Mouse (Mus musculus) stomach, postnatal 0 days (tissue): ENCODE data around the gene Nell2. TPM values are rescaled to one million over a fixed set of nuclear protein-coding genes. Genes with fewer than 3 reads are reported as not detected.

Experiments used
- ATAC-seq: fragments of 200-750 bp; cut with Nextera tagmentation; 2 replicates; pipeline ENCODE4 v1.8.0; 2017; ENCODE audit not compliant: low FRiP score, low TSS enrichment
- DNase-seq: peaks from one replicate; pipeline ENCODE4 v3.0.0-alpha.2; 2016; ENCODE audit warnings: low spot score
- H3K27ac ChIP-seq: fragments of 300-500 bp; sonication (generic); replicated peaks from 2 replicates; pipeline ENCODE4 v1.5.1; 2014; ENCODE audit warnings: mild to moderate bottlenecking, control low read depth
- H3K27me3 ChIP-seq: fragments of 300-500 bp; sonication (generic); 2 replicates; pipeline ENCODE4 v1.6.1; 2014; ENCODE audit warnings: low read length; ENCODE audit not compliant: control insufficient read depth, insufficient read depth
- H3K36me3 ChIP-seq: fragments of 300-500 bp; sonication (generic); 2 replicates; pipeline ENCODE4 v1.6.1; 2014; ENCODE audit warnings: low read length, mixed read lengths; ENCODE audit not compliant: control insufficient read depth, insufficient read depth
- H3K4me1 ChIP-seq: fragments of 300-500 bp; sonication (generic); replicated peaks from 2 replicates; pipeline ENCODE4 v1.6.1; 2014; ENCODE audit warnings: antibody characterized with exemption; ENCODE audit not compliant: control insufficient read depth, insufficient read depth
- H3K4me2 ChIP-seq: fragments of 300-500 bp; sonication (generic); replicated peaks from 2 replicates; pipeline ENCODE4 v1.6.1; 2014; ENCODE audit warnings: low read depth, mild to moderate bottlenecking, control low read depth, moderate library complexity
- H3K4me3 ChIP-seq: fragments of 300-500 bp; sonication (generic); 2 replicates; pipeline ENCODE4 v1.5.1; 2014; ENCODE audit warnings: low read depth, low read length, control low read depth
- H3K9ac ChIP-seq: fragments of 300-500 bp; sonication (generic); 2 replicates; pipeline ENCODE4 v1.6.1; 2014; ENCODE audit warnings: mild to moderate bottlenecking, low read length, control low read depth, mixed read lengths
- H3K9me3 ChIP-seq: fragments of 300-500 bp; sonication (generic); 2 replicates; pipeline ENCODE4 v1.6.1; 2016; ENCODE audit warnings: low read length; ENCODE audit not compliant: control insufficient read depth
- CTCF ChIP-seq: IDR thresholded peaks from 2 replicates; pipeline ENCODE4 v1.5.1; 2016; ENCODE audit warnings: antibody characterized with exemption, low read depth, mild to moderate bottlenecking, moderate library complexity
- EP300 ChIP-seq: optimal IDR thresholded peaks from 2 replicates; pipeline ENCODE3; 2016; ENCODE audit warnings: antibody characterized with exemption
- WGBS: fragments of 180-500 bp; shearing (Covaris S2); extraction: QIAGEN DNeasy Blood & Tissue Kit; methylation state at CpG from one replicate; pipeline ENCODE4 v1.1.7; 2014; 5-methylcytosine and 5-hydroxymethylcytosine counted together
- polyA plus RNA-seq: library from polyadenylated mRNA; unstranded; fragments of >200 nt; fragmentation: Nextera tagmentation; extraction: Ambion mirVana; gene quantifications from 2 replicates; pipeline ENCODE4 v1.2.1, GENCODE M21; 2015

The Nell2 gene
- polyA plus RNA-seq, 1 experiment from 2014 or later, result 5.8 TPM

DNA sequence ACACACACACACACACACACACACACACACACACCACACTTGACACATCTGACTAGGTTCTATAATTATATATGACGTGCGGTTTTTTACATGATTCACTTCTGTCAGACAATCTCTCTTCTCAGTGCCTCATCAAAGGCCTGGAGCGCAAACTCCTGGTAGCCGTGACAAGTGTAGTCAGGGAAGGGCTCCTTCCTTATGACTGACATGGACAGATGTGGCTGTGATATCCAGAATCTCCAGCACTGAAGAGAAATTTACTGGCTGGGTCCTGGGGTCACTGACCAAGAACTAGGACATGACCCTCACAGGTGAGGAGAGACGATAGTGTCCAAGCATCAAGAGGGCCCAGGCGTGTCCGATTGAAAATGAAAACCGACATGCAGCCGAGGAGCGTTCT, 160.2 kb downstream of the Nell2 start:
- Histone ChIP-seq H3K27ac (no peak overlapping the region), H3K4me1 (no peaks in the 10 kb centered on the region), H3K9ac (no peak overlapping the region), H3K36me3 (no peaks in the 10 kb centered on the region), H3K27me3 (no peaks in the 10 kb centered on the region), H3K4me3 (no peak overlapping the region), H3K4me2 (no peak overlapping the region), H3K9me3 (no peaks in the 10 kb centered on the region)
- WGBS, result 90% methylated on average over 10 of the region's 10 CpGs
- ATAC-seq (no peak), DNase-seq (no peak)
- TF ChIP-seq EP300 (no peak), CTCF (no peak)

- H3K9me3 ChIP-seq, result no peaks in the 10 kb centered on the region
- 82% methylated on average over 3 of the region's 3 CpGs for WGBS
- DNase-seq (no peak), ATAC-seq (no peak)
- H3K36me3 ChIP-seq, result no peaks in the 10 kb centered on the region
- H3K27me3 ChIP-seq, result no peaks in the 10 kb centered on the region
- no peaks in the 10 kb centered on the region for H3K4me1 ChIP-seq
- no peak overlapping the region for H3K9ac ChIP-seq
- no peak overlapping the region for H3K4me2 ChIP-seq
- no peak overlapping the region for H3K27ac ChIP-seq
- TF ChIP-seq CTCF, result no peak
- TF ChIP-seq EP300, result no peak
- H3K4me3 ChIP-seq, result no peak overlapping the region
These were observed 161.9 kb downstream of the Nell2 start for GRCm38 (mm10) chr15:95366506-95366905.

DNA sequence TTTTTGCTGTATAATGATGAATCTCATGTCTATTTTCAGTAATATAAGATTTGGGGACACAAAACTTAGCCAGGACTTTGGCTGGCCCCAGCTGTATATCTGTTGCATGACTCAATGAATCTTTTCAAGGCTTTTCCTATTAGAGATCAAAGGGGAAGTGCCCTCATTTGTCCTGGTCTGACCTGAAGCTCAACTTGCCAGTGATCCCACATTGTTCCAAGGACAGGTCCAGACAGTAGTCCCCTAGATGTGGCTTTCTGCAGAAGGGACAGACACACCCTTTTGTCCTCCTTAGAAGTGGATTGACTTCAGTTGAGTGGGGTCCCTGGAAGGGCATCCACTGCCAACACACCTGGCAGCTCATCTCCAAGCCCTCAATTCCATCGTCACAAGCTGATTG, 173.6 kb downstream of the Nell2 start:
- Histone ChIP-seq H3K4me2 (no peak overlapping the region), H3K4me3 (no peak overlapping the region), H3K36me3 (no peaks in the 10 kb centered on the region), H3K27me3 (no peaks in the 10 kb centered on the region), H3K4me1 (no peaks in the 10 kb centered on the region), H3K27ac (no peak overlapping the region), H3K9ac (no peak overlapping the region), H3K9me3 (no peaks in the 10 kb centered on the region)
- 60% methylated on average over 1 of the region's 1 CpGs for WGBS
- ATAC-seq (no peak), DNase-seq (no peak)
- TF ChIP-seq EP300, result no peak
- no peak for TF ChIP-seq CTCF

DNA sequence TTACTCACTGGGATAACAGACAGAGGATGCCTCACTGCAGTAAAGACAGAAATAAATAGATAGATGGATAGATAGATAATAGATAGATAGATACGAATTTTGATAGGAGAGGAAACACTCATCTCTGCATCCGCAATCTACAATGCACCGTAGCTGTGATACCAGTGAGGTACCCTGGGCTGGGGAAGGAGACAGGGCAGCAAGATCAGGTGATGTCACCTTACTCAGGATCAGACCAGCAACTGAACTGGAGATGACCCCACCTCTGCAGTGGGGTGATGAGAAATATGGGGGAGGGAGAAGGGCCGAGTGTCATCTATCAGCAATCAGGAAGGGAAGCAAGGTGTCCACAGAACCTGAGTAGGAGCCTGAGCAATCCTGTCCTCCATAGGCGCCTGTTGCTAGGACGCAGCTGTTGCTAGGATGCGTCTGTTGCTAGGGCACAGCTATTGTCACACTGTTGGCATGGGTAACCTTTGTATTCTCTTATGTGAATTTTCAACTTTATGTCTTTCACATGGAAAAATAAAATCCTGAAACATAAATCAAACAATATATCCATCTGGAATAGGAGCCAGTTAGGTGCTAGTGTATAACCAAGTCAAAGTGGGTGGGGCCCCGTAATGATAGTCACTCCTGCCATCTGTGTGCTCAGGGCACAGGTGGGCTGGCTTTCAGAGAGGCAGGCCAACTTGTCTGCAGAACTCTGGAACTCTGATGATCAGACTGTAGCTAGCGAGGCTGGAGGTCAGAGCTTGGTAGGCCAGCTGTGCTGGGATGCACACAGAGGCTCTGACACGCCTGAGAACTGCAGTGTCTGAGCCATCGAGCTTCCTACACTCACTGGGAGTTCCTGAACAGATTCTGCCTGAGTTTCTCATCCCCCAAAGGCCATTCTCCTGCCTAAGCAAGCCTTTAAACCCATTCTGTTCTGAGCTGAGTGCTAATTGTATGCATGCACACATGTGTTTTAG, 193.7 kb downstream of the Nell2 start:
- WGBS, result 78% methylated on average over 11 of the region's 11 CpGs
- H3K36me3 ChIP-seq, result no peaks in the 10 kb centered on the region
- ATAC-seq, result no peak

GRCm38 (mm10) chr15:95333229-95333628, 195.1 kb downstream of the Nell2 start:
- Histone ChIP-seq H3K36me3 (no peaks in the 10 kb centered on the region), H3K4me1 (no peaks in the 10 kb centered on the region), H3K4me3 (no peak overlapping the region), H3K4me2 (no peak overlapping the region), H3K9ac (no peak overlapping the region), H3K27me3 (no peaks in the 10 kb centered on the region), H3K27ac (no peak overlapping the region), H3K9me3 (no peaks in the 10 kb centered on the region)
- ATAC-seq (no peak), DNase-seq (no peak)
- whole genome bisulfite sequencing, result 68% methylated on average over 4 of the region's 4 CpGs
- TF ChIP-seq EP300, result no peak
- TF ChIP-seq CTCF, result no peak

More for the DNA sequence above, 193.7 kb downstream of the Nell2 start:
- H3K9me3 ChIP-seq, result no peaks in the 10 kb centered on the region
- no peaks in the 10 kb centered on the region for H3K4me1 ChIP-seq
- TF ChIP-seq CTCF, result no peak
- TF ChIP-seq EP300, result no peak
- no peak overlapping the region for H3K4me3 ChIP-seq
- H3K27ac ChIP-seq, result no peak overlapping the region
- H3K9ac ChIP-seq, result no peak overlapping the region
- H3K4me2 ChIP-seq, result no peak overlapping the region
- no peaks in the 10 kb centered on the region for H3K27me3 ChIP-seq
- no peak for DNase-seq

DNA sequence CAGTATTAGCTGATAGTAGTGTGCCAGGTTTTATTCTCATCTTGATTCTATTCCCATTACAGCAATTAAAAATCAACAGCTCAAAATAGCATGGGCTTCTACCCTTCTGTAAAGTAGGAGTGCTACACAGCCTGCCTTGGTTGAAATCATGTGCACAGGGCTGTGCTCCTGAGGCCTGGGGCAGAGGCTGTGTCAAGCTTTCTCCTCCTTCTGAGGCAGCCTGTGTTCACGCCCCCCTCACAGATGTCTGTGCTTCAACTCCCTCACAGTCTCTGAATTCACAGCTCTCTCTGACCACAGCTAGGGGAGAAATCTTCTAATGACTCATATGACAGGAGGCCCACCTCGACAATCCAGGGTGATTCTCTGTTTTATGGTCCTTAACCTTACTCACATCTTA, 197.4 kb downstream of the Nell2 start:
- 68% methylated on average over 2 of the region's 2 CpGs for WGBS
- Histone ChIP-seq H3K4me1 (no peaks in the 10 kb centered on the region), H3K9ac (no peak overlapping the region), H3K27me3 (no peaks in the 10 kb centered on the region), H3K4me3 (no peak overlapping the region), H3K27ac (no peak overlapping the region), H3K4me2 (no peak overlapping the region), H3K36me3 (no peaks in the 10 kb centered on the region), H3K9me3 (no peaks in the 10 kb centered on the region)
- ATAC-seq (no peak), DNase-seq (no peak)
- TF ChIP-seq EP300, result no peak
- TF ChIP-seq CTCF, result no peak
